Mouse (Mus musculus): ENCODE results near the gene Gm7970. TPM values are rescaled to one million over a fixed set of nuclear protein-coding genes. Genes with fewer than 3 reads are reported as not detected.

The Gm7970 gene
- total RNA-seq (2023): not detected

DNA sequence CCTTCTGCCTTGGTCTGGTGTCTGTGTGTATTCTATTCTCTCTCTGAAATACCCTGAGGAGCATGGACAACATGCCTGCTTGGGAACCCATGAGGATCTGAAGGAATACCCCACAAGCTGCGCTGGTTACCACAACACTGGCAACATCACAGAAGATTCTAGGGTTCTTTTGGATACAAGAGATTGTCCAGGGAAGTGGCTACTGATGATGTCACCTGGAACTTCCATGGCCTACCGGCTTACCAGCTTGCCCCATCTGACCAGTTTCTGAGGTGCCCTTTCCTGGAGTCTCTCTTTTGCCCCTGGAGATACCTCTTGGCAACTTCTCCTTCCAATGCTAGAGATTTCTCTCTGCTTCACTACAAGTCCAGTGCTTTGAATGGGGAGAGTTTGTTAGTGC lies at the start of gene Gm7970:
Gene Gm7970, minus strand, starts transcription at position 101 of the 400 bp plus-strand sequence.

DNA sequence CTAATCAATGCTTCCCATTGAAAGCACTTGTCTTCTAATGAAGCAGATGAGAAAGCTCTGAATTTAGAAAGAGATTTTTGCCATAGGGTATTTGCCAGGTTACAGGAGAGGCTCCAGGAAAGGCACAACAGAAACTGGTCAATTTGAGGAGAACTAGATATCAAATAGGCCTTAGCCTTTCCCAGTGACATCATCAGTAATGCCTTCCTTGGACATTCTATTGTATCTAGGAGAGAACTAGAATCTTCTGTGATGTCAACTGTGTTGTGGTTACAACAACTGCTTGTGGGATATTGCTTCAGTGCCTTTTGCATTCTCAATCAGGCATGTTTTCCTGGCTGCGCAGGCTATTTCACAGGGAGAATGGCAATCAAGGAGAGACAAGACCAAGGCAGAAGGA lies 17.5 kb upstream of the Gm7970 start, which contains the start of gene 1700049E17Rik2:
Gene 1700049E17Rik2, plus strand, starts transcription at position 301 of the 400 bp plus-strand sequence.

Other genes starting within 250 kb of the Gm7970 start
- not detected for gene Gm5798, start 207.0 kb downstream of the Gm7970 start, total RNA-seq (2023)
- not detected for gene Gm7945, start 169.2 kb downstream of the Gm7970 start, total RNA-seq (2023)
- not detected for gene Gm6482, start 147.3 kb downstream of the Gm7970 start, total RNA-seq (2023)
- gene Gm7954, start 102.1 kb downstream of the Gm7970 start, total RNA-seq (2023): not detected
- gene Gm3486, start 66.1 kb downstream of the Gm7970 start, total RNA-seq (2023): not detected
- gene 1700049E17Rik2, start 17.6 kb upstream of the Gm7970 start, total RNA-seq (2023): not detected
- gene Gm3072, start 69.0 kb upstream of the Gm7970 start, total RNA-seq (2023): not detected
- gene Gm3676, start 90.9 kb upstream of the Gm7970 start, total RNA-seq (2023): not detected
- gene Gm8068, start 146.3 kb upstream of the Gm7970 start, total RNA-seq (2023): not detected
- not detected for gene Gm7929, start 195.0 kb upstream of the Gm7970 start, total RNA-seq (2023)
- gene Gm47189, start 216.9 kb upstream of the Gm7970 start, total RNA-seq (2023): not detected